Mouse (Mus musculus) left cerebral cortex, postnatal 14 days (tissue): ENCODE measurements at regions not wholly inside any gene's neighbourhood (a gene's known extent, or its start where the extent isn't known, plus 50 kb on each side); places are given as distances from the start of the nearest gene placed in this dataset.
A peak's percentile ranks its signal among the peaks of the same experiment; 100 is the strongest.

Experiments
- DNase-seq, 2 experiments: peaks; one replicate each; pipeline ENCODE4 v3.0.0; 2021 to 2022; ENCODE audit warnings: low spot score in 2 of 2, mixed read lengths in 1 of 2
- intact Hi-C: fragments of 180-260 bp; cut with DNase I; formaldehyde crosslinking; loops from one replicate; pipeline ENCODE4 v1.15.1; 2025

DNA sequence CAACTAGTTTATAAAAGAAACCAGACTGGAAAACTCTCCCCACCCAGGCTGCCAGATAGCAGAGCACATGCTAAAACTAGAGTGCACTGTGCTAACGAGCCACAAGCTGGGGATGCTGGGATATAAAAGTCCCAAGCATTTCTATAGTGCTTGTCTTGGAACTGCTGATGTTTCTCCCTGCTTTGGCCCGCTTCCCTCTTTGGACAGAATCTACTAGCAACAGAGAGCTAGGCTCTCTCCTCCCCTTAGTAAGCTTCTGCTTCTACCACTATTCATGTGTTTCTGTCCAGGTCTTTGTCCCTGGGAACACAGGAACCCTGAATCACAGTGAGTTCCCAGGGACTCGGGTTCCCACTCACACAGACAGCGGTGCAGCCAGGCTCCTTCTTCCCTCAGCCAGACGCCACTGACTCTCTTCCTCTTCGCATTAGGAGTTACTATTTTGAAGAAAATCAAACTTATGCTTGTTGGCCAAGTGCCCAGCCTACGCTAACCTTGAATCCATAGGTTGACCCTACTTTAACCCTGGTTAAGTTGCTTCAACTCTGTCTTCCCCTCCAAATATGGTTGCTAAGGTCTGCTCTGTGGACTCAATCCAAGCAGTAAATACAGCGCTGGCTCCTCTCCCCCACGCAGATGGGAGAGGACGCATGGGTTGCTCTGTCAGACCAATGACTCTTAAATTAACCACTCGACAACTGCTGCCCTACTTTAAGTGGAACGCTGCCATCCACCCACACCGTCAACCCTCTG, 113.4 kb upstream of the Dapk1 start:
- intact Hi-C loops, result no loop called here
- DNase-seq, result peak; percentile 57 to 71

DNA sequence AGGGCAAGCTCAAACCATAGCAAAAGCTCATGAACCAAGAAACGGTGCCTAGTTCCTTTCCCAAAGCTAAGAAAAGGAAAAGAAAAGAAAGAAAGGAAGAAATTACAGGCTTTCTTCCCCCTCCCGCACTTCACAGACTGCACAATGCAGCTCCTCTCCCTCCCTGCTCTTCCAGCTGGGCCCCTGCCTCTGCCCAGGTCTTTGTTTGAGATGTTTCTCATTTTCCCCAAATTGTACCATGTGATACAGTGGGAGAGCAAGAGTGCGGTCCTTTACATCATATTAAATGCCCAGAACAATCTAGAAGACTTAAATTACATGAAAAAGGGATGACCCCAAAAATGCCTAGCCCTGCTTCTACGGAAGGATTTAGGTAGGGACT, 112.9 kb upstream of the Dapk1 start:
- intact Hi-C loops, result no loop called here
- no peak for DNase-seq

DNA sequence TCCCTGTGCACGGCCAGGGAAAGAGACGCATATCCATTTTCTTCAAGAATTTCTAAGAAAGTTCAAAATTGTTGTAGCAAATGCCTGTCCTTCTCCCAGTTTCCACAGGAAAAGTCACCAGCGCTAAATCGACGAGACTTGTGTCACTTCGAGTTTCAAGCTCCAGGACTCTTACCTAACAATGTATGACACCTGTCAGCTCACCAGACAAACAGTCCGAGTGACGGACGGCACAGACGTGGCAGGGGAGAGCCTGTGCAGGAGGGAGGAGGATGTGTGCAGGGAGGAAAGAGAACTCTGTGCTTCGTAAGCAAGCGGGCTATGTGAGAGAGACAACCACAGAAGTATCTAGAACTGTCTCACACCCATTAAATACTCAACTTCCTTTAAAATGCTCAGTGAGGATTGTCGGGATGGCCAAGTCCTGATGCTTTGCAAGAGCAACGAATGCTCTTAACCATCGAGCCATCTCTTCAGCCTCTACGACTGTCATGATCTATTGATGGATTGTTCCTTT, 109.7 kb upstream of the Dapk1 start:
- intact Hi-C loops, result no loop called here
- DNase-seq, result no peak

DNA sequence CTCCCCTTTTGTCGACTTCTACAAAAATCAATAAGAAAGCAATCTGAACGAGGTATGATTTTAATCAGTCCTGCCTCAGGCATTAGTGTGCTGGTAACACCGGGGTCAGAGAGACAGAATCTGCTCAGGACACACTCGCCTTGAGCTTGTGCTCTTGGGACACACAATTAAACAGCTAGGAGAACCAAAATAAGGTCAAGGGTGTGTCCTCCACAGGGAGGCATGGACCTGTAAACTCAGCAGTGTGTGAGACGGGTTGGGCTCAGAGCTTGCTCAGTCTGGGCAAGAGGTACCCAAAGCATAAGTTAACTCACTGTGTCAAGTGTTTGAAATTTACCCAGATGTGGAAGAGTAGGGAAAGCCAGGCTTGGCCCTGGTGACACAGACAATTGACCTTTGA, 107.9 kb upstream of the Dapk1 start:
- no peak for DNase-seq
- intact Hi-C loops, result no loop called here

DNA sequence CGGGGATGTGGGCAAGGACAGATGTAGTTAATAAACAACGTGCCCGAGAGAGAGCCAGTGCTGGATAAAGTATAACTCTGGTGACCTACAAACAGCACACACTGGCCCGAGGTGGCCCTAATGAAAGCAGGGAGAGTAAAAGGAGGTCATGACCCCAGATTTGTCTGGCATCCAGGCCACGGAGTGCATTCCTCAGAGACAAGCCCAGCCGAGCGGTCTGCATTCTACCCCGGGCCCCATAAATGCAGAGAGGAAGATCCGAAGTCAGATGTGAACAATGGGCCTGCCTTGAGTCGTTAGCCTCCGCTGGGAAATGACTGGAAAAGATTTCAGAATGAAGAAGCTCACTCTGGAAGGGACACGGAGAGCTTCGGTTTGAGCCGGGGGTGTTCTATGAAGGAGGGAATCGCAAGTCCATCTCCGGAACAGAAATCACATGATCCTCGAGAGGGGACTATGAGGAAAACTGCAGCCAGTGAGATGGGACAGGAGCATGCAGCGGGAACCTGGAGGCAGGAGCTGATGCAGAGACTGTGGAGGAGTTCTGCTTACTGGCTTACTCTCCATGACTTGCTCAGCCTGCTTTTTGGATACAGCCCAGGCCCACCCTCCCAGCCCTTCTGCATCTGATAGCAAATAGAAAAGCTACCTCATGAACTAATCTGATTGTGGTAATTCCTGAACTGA, 103.9 kb upstream of the Dapk1 start:
- intact Hi-C loops, result no loop called here
- DNase-seq, result no peak

DNA sequence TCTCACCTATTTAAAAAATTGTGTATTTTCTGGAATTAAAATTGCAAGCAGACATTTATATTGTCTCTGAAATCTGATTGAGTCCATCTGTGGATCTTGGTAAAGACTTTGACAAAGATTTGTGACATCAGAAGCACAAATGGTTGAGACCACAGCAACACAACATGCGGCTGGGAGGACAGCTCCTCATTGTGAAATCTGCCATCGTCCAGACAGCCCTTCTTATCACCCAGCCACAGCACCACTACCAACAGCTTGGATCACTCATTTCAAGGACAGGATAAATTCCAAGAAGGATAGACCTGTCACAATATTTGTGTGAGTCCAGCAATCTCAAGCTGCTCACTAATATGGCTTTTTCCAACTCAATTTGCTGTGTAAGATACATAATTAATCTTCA, 97.6 kb upstream of the Dapk1 start:
- DNase-seq, result no peak
- intact Hi-C loops, result no loop called here

DNA sequence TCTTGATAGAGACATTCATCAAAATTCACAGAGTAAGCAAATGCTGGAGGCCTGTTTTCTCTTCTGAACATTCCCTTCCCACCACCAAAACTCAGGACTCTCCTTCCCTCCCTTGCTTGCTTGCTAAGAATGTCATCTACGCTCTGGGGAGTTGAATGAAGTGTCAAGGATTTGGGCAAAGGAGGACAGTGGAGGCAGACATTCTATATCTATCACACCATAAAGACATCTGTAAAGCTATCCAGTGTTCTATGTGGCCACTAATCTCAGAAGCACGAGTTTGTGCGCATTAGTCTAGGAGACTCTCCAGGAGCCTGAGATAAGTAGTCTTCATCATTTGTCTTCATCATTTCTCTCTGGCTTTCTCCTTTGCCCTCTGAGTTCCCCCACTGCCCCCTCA, 94.1 kb upstream of the Dapk1 start:
- DNase-seq, result no peak
- intact Hi-C loops, result no loop called here

DNA sequence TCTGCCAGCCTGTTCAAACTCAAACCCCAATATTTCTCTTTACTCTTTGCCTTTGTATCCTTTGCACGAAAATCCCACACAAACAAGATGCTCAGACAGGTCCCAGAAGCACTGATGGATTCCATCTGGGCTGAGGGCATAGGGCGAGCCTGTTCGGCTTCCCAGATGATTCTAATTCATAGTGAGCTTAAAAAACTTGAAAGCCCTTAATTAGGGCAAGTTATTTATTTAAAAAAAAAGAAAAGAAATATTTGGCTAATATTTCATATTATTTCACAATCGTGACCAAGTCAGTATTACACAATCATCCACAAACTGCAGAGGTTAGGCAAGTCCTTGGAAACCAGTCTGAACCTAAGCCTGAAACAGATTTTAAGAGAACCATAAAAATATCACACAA, 93.7 kb upstream of the Dapk1 start:
- DNase-seq, result no peak
- intact Hi-C loops, result no loop called here

DNA sequence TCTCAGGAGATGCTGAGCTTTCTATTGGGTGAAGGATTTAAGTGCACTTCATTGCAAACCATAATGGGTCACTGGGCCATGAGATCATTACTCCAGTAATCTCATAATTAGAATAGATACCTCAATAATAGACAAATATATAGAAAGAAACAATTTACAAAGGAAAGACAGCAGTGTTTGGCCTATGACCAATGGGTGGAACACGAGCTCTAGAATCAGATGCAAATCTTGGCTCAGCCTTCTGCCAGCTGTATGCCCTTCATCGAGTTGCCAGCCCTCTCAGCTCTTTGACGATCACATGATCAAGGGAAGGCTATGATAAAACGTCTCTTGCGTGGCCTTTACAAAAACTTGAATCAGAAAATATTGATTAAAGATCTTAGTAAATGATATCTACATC, 92.9 kb upstream of the Dapk1 start:
- DNase-seq, result no peak
- intact Hi-C loops, result no loop called here

DNA sequence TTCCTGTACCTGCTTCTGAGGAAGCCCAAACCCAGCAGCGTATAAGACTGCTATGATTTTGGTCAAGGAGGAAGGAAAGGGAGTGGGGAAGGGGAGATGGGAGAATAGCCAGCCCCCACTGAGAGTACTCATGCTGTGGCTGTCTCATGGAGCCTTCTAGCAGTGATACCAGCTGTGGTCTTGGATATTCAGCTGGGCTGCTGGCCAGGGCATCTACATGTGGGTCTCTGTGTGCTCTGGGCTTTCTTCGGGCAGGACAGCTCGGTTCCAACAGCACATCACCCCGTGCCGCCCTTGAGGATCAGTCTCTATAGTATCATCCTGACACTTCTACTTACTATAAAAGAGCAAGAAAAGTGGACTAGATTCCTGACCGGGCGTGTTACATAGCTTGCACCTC, 90.6 kb upstream of the Dapk1 start:
- no peak for DNase-seq
- intact Hi-C loops, result no loop called here

DNA sequence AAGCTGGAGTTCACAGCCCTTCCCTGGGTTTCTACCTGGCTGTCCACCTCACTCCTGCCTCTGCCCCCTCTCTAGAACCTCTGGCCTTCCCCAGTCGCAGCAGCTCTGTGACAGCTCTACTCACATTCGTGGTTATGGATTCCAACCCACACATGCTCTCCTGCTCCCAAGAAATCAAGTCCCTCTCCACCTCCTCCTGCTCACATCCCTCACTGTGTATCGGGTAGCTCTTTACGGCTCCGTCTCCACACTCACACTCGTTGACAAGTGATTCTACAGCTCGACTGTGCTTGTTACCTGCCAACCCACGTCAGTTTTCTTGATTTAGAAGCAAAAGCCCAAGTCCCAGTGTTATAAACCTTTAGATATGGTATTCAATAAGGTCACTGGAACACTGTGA, 90.1 kb upstream of the Dapk1 start:
- DNase-seq, result no peak
- intact Hi-C loops, result no loop called here

DNA sequence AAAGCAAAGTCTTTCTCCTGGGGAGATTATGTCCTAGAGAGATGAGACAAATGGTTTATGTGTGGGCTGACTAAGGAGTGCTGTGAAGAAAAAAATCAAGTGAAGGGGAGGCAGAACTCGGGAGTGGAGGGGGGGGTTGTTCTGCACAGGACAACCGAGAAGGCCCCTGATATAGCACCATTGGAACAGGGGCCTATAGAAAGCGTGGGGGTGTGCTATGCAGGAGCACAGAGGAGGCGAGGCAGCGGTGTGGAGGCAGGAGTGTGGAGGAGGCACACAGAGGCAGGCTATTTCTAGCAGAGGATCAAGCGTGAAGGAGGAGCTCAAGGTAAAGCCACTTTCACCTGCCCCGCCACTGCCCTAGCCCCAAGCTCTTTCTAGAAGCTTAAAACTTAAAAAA, 88.0 kb upstream of the Dapk1 start:
- intact Hi-C loops, result no loop called here
- DNase-seq, result no peak

DNA sequence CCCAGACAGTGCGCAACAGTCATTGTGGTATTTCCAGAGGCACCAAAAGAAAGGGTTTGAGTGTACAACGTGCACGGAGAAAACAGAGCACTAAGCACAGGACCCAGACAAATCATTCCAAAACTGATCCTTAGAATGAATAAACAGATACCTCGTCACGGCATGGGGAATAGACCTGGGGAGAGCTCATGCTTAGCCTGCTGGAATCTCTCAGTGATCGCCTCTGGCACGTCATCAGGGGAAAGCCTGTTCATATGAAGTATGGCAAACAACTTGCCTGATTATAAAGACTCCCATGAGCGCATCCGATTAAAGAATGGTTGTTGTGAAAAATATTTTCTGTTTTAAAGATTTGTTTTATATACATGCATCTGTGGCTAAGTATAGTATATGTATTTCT, 86.9 kb upstream of the Dapk1 start:
- no peak for DNase-seq
- intact Hi-C loops, result no loop called here

DNA sequence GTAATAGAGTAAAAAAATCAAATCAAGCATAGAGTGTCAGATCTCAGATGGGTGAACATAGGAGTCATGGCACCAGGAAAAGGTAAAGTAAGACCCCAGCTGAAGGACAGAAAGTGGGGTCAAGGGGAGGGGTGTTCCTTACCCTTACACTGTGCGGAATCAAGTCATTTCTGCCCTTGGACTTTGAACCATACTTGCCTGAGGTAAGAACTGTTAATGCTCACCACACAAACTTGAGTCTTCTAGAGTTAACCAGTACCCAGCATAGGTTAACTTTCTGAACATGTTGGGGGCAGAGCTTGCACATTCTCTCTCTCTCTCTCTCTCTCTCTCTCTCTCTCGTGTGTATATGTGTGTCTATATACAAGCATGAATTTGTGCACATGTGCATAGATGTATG, 83.7 kb upstream of the Dapk1 start:
- DNase-seq, result no peak
- intact Hi-C loops, result no loop called here

DNA sequence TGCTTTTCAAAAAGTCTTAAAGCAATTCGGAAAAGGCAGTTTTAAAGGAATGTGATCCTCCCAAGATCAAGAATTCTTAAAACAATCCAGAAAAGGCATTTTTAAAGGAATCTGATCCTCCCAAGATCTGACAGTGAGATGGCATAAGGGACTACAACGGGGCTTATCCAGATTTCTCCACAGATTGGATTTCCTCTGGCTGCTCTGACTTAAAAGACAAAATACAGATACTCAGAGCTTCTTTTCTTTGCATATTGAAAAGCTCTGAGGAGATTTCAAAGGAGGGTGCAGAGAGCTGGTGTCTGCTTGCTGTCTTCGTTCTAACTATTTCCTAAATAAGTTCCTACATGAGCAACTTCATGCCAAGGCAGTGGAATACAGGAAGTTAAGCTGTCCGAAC, 82.0 kb upstream of the Dapk1 start:
- DNase-seq, result no peak
- intact Hi-C loops, result no loop called here

DNA sequence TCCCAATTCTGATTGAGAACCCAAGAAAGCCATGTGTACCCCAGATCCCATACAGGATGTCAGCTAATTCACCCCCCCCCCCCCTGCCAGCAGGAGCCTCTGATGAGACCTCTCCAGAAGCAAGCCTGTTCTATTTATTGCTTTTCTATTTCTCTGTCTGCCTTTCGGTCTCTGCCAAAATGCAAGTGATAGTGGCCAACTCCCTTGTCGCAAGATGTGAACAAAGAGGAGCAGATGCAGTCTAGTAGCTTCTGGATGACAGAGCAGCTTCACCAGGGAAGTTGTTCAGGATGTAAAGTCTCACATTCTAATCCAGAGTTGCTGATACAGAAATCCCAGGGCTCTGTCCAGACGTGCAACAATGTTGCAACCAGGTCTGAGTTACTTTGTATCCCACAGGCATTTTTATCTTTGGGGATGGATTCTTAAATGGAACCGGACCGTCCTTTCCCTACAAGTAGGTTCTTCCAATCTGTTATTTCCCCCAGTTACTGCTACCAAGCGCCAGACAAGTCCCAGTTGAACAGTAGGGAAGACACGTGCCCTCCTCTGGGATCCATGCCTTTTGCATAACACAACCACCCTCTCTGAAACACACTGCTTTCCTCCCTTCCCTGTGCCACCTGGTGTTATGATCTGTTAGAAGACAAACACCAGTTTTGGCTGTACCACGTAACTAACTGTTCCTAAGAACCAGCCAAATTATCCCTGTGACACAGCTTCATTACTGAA, 78.9 kb upstream of the Dapk1 start:
- peak; percentile 28 to 79 for DNase-seq
- intact Hi-C loops, result no loop called here

DNA sequence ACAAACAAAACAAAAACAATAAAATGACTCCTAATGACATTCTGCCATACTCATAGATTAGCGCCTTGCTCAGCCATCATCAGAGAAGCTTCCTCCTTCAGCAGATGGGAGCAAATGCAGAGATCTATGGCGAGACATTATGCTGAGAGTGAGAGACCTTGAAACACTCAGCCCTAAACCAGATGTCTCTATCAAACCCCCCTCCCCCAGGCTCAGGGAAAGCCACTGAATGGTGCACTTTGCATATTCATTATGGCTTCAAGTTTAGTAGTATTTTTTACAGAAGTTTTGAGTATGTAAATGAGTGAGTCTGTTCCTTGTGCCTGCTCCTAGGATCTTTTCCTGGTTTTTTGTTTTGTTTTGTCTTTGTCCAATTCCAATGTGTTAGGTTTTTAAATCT, 73.9 kb upstream of the Dapk1 start:
- DNase-seq, result no peak
- intact Hi-C loops, result loop anchor here (5.0 kb wide), 1 partner anchor 74 kb away; the partner anchor contains the start of gene Dapk1

DNA sequence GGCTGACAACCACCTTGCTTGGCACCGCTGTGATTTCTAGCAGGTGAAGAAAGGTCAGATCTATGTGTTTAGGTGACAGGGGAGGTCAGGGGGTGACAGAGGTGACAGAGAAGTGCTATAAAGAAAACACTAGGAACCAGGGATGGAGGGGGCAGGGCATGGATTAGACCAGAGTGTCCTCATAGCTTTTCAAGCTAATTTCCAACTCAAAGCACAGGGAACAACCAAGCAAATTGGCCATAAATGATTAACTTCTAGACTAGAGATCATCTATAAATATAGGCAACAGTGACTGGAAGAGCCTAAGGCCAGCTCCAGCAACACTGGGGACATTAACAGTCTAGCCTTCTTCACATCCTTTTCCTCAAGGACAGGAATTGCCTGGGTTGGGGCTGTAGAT, 72.9 kb upstream of the Dapk1 start:
- DNase-seq, result no peak
- intact Hi-C loops, result loop anchor here (5.0 kb wide), 1 partner anchor 73 kb away; the partner anchor contains the start of gene Dapk1

DNA sequence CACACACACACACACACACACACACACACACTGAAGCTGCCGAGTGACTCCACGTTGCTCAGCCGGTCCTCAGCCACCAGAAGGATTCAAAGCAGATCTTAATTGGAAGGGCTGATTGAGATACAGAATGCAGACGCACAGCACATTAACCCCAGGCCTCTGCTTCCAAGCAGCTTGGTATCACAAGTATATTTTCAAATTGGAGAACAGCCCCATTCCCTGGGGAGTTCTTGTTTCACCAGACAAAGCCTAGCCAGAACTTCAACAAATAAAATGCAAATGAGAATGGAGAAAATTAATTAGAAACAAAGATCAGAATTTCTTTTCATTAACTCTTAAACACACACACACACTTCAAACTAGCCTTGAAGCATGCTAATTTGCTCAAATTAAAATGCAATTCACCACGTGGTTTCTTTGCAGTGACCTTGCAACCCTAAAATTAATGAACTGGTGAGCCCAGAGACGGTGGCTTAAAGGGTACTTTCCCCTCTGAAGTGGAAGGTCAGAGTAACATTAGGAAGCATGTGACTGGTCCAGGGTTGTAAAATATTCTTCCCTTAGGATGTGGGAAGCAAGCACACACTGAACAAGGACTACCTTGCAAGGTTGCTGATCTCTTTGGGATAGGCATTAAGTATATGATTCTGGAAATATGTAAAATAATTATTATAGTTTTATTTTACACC, 72.2 kb upstream of the Dapk1 start:
- no peak for DNase-seq
- intact Hi-C loops, result loop anchor here (5.0 kb wide), 1 partner anchor 73 kb away; the partner anchor contains the start of gene Dapk1

DNA sequence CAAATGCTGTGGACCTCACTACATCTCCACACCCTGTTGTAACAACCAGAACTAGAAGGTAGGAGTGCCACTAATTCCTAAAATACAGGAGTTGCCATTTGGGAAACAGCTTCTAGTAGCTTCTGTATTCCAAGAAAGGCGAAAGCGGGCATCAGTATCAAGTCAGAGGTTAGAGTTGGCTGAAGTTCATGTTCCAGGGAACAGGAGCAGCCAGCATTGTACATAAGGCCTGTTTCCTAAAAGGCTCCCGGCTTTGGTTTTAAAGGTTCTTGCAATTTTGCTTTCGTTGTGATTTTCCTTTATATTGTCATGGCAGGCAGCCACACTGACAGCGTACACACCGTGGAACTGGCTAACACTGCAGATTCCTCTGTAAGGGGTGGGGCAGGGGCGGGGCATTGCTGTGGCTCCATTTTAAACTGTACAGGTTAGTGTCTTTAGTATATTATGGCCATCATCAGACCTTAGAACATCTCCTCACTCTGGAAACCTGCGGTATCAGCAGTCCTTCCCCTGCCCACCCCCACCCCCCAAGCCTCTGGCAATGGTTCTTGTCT, 67.8 kb upstream of the Dapk1 start:
- intact Hi-C loops, result no loop called here
- no peak for DNase-seq
